Mouse (Mus musculus): ENCODE measurements around the gene Gprc5c.

The Gprc5c gene

DNA sequence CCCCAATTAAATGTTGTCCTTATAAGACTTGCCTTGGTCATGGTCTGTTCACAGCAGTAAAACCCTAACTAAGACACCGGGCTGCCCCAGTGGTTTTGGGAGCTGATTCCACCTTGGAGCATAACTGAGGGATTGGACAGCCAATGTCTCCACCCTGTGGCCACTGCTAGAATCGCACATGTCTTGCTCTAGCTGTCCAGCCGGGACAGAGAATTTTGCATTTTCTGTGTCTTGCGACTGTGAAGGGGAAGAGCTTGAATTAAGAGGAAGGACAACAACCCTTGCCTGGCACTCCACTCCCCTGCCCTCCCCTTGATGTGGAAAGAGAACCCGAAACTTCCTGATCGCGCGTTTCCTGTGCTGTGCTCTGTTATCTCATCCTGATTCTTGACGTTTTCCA lies 61.9 kb downstream of the Gprc5c start:
- DNase-seq (ENCODE audit: low spot score in 2 of 2) = peak; percentile 36 to 53

DNA sequence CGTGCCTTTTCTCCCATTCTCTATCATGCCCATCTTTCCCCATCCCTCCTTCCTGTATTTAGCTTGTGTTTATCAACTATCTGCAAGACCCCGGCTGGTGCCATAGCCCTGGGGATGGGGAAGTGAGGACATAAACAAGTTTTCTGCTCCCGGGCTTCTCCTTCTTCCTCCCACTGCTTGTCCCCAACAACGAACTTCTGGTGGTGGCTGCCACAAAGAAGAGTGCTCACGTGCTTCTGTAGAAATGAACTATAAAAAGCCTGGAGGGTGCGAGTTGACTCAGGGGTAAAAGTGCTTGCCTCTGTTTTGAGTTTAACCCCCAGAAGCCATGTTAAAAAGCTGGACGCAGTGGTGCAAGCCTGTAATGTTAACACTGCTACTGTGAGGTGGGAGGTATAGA lies 64.0 kb downstream of the Gprc5c start:
- no peak for DNase-seq (ENCODE audit: low spot score in 2 of 2)

GRCm38 (mm10) chr11:114917120-114917519 lies 66.2 kb downstream of the Gprc5c start:
- no peak for DNase-seq (ENCODE audit: low spot score in 2 of 2)

Measured in spleen, postnatal 14 days (tissue).